Mouse (Mus musculus) lung, postnatal 36 days (tissue): Measurements from ENCODE around the gene Hmgn1.
A peak's percentile ranks its signal among the peaks of the same experiment; 100 is the strongest.

Experiments
- DNase-seq: peaks from one replicate; pipeline ENCODE4 v3.0.0; 2022; ENCODE audit warnings: mixed read lengths

The Hmgn1 gene

GRCm38 (mm10) chr16:96120022-96120623, 7.4 kb downstream of the Hmgn1 start:
- DNase-seq: no peak

GRCm38 (mm10) chr16:96114729-96115128, 12.8 kb downstream of the Hmgn1 start:
- DNase-seq: no peak

DNA sequence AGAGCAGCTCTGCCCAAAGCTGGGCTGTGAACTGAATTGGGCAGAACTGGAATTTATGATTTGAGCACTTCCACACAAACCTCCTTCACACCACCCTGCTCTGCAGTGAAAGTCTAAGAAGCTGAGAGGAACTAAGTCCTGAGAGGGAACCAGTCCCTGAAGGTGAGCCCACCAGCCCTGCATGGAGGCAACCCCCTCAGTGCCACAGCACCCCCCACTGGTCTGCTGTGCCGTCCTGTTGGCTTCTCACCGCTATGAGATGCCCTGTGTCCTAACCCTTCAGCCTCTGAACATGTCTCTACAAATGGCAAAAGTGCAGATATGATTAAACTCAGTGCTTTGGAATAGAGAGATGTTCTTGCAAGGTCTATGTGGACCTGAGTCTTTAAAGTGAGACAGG, 14.8 kb downstream of the Hmgn1 start:
- DNase-seq: no peak

DNA sequence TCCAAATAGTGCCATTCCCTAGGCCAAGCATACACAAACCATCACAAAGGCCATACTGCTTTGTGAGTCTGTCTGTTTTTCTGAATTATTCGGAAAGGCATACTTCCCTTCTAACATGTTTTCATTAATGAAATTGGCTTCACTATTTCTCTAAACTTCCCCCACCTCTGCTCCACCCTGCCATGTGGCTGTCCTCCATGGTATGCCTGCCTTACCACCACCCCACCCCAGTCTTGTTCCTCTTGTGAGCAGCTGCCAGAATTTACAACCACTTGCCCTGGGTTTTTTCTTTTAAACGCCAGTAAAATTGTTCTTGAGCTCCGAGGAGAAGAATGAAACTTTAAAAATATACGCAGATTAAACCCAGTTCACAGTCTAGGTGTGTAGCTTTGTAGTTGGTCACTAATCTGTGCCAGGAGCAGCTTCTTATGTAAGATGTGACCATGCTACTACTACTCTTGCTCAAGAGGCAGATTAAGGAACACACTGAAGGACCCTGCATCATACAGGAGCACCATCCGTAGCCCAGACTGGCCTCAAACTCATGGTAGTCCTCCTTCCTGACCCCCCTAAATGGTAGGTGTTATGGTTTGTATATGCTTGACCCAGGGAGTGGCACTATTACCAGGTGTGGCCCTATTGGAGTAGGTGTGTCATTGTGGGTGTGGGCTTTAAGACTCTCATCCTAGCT, 16.7 kb downstream of the Hmgn1 start:
- no peak for DNase-seq

GRCm38 (mm10) chr16:96109673-96110072, 17.9 kb downstream of the Hmgn1 start:
- no peak for DNase-seq

DNA sequence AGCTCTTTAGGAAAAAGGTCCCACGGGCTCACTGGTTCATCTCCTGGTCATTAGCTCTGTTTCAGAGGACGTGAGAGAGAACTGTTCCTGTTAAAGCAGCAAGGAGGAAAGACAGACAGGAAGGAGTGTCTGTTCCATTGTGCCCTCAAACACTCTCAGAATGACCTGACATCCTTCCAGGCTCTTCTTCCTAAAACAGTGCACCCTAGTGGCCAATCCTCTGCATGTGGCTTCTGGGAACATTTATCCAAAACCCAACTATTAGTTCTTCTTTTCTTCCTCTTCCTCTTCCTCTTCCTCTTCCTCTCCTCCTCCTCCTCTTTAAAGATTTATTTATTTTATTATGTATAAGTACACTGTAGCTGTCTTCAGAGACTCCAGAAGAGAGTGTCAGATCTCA, 24.5 kb downstream of the Hmgn1 start:
- peak; percentile 78 for DNase-seq

DNA sequence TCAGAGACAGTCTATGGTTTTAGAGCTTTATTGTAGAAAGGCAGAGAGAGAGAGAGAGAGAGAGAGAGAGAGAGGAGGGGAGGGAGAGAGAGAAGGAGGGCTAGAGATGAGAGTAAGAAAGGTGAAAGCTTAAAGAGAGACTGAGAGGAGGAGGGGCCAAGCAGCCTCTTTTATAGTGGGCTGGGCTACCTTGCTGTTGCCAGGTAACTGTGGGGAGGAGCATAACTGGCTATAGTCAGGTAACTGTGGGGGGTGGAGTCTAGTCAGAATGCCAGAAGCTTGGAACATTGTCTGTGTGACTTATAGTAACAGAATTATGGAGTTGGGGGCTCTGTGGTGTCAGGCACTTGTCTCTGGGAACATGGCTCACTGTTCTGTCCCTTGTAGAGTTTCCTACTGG, 29.7 kb downstream of the Hmgn1 start:
- DNase-seq: peak; percentile 35

GRCm38 (mm10) chr16:96095966-96096365, 31.6 kb downstream of the Hmgn1 start:
- DNase-seq: no peak

- DNase-seq: peak; percentile 84
These were observed 35.7 kb downstream of the Hmgn1 start for GRCm38 (mm10) chr16:96091515-96092504.

DNA sequence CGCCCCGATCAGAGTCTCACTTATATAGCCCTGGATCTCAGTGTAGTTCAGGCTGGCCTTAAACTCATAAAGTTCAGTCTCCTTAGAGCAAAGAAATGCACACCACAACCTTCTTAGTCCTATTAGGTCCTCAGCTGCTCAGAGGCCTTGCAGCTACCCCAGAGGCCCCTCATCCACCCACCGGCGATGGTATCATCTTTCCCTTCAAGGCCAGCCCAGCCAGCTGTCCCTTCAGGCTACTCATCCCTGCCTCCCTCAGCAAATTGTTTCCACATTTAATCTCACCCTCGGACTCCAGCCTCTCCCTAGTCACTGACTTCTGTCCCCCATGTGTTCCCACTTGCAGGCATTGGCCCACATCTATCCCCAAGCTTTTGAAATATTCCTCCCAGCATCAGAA, 39.4 kb downstream of the Hmgn1 start:
- no peak for DNase-seq

- DNase-seq: no peak
These were observed 40.1 kb downstream of the Hmgn1 start for GRCm38 (mm10) chr16:96087436-96087835.

DNA sequence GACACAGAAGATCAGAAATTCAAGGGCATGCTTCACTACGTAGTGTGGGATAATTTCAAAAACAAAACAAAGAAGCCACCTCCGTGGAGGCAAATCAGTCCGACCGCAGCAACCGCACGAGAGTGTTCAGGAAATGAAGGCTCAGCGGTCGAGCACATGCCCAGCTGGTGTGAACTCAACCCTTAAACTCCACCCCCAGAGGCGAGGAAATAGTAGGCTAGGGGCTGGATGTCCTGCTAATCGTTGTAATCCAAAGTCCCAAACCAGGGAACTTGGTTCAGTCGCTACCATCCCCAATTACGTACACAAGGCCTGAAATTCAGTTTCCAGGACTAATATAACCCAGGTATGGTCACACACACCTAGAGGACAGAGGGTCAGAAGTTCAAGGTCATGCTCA, 40.5 kb downstream of the Hmgn1 start:
- DNase-seq: peak; percentile 60

DNA sequence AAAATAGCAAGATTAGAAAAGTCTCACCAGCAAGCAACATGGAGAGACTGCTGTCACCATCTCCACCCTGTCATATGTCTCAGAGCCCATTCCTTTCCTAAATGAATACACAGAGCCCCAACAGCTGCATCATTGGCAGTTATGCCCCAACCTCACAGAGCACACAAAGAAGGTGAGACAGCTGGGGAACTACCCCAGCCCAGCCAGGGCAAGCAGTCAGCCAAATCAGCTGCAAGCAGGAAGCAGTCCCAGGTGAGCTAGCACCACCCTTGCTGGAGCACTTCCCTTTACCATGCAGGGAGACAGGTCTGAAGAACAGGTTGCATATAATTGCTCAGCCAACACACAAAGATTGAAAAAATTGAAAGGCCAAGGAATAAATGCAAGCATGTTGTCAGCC, 41.9 kb downstream of the Hmgn1 start:
- DNase-seq: peak; percentile 34

DNA sequence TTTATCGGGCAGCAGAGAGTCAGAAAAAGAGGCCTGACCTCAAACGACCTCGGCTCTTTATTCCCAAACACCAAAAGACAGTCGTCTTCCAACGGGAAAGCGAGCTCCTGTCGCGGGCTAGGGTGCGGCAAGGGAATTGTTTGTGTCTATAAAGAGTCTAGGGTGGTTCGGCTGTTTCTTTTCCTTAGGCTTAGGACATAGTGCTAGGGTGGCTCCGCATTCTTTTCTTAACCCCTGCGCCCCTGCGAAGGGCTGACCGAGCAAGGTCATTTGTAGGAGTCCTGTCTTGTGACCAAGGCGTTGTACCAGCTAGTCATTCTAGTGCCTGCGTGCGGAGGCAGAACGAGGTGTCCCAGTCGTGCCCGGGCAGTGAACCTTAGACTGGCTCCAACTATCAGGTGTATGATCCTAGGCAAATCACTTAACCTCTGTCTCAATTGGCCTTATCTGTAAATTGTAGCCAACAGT, 44.3 kb downstream of the Hmgn1 start:
- peak; percentile 75 for DNase-seq

DNA sequence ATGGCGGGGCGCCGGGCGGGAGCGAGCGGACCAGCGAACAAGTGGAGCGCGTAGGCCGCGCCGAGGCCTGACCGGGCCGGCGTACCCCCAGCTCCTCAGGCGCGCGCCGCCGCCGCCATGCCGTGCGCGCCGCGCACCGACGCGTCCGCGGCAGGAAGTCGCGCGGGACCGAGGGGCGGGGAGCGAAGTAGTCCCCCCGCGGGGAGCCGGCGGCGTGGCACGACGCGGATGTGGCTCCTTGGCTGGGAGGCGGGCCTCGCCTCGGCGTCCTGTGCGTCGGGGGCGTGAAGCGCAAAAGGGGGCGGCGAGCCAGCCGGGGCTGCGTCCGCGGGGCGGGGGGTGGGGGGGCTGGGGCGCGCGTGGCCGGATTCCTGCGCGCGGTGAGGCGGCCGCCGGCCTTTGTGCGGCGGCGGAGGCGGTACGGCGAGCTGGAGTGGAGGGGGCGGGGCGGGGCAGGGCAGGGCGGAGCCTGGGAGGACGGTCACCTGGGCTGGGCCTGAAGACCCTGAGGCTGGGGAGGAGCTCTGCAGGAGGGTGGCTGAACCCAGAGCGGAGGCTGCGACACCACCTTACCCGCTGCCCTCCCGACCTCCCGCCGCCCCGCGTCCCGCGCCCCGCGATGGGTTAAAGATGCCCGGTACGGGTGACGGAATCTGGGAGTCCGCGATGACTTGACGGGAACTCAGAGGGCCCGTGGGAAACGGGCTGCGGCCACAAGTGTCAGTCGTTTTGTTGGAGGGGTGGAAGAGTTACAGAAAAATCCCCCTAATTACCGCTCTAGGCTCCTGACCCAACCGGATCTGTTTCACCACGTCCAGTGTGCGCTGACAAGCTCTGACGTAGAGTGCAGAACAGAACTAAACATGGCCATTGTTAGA, 45.0 kb downstream of the Hmgn1 start, which contains the start of gene Brwd1:
Gene Brwd1 (minus strand): TSS at position 226 of the 878 bp plus-strand sequence.
- DNase-seq: peak; percentile 92

DNA sequence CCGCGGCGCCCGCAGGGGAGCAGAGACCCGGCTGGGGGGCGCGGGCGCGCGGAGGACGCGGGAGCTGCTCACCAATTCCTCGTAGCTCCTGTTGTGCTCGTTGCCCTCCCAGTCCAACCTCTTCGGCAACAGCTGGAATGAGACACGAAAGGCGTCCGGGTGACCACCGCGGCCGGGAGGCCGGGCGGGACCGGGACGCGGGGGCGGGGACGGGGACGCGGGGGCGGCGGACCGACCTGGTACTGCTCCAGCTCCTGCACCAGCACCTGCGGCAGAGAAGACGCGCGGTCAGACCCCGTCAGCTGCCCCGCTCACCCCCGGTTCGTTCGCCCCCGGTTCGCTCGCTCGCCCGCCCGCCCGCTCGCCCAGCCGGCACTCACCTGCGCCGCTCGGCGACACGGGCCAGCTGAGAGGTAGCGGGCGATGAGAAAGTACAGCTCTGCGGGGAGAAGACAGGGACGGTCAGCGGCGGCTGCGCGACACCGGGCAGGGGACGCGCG, 45.7 kb downstream of the Hmgn1 start:
- DNase-seq: peak; percentile 34

DNA sequence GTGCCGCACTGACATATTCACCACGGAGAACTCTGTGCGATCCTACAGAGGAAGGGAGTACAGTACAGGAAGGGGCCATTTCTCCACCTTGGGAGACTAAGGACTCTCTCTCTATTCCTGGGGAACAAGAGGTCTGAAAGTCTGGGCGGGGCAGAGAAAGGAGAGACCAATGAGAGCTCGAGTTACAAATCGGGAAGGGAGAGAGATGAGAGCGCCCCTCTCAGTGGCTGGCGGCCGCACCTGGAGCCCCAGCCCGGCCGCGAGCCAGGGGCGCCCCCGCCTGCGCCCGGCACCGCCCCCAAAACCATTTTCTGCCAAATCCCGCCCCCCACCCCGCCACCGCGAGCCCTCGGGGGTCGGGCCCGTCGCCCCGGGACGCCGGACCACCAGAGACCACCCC, 46.2 kb downstream of the Hmgn1 start:
- DNase-seq: peak; percentile 93

DNA sequence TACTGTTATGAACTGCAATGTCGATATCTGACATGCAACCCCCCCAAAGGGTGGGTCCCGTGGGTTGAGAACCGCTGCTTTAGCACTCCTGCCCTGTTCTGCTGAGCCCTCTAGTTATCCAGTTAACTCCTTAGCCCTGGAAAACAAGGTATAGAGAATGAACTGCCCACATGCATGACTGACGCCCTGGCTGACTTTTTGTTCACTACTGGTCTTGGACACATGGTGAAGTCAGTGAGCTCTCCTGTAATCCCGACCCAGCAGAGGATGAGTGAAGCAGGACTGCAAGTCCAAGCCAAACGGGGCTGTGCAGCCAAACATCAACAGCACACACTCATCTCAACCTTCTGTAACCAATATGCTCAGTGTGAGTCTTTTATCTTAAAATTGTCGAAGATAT, 47.0 kb downstream of the Hmgn1 start:
- DNase-seq: no peak
